In the genomic region with DNA sequence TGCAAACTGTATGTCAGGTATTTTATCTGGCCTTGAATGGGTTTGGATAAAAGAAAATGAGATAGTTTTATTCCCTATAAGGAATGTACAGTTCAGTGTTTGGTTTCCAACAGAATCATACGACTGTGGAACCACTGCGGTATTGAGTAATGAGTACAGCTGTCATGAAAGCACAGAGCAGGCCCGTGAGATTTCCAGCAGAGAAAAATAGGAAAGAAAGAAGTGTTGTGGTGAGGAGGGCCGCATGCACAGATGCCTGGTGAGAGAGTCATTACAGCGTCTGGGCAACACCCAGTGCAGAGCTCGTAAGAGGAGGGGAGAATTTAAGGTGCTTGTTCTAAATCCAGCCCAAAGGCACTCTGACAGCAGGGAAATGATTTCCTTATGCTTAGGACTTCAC, we compare ENCODE assay signal across 14 mouse cellular contexts.
A peak's percentile ranks its signal among the peaks of the same experiment; 100 is the strongest.
DNase-seq lines count a peak whose midpoint lies in the region; ATAC-seq and TF ChIP-seq lines count a peak whose summit lies in the region.
"Had no signal": no experiment of that assay in that cellular context is flagged by ENCODE, and none has a peak within 500 bp of the region (broad histone marks: within the 10 kb centered on the region; RNA-seq: fewer than 3 reads in every experiment).

No protein-coding gene starts in this region.

- no peak overlapping the region for H3K9ac ChIP-seq in limb, embryonic 14.5 days (ENCODE audit: low read depth, low read length, severe bottlenecking)
- no peak overlapping the region for H3K9ac ChIP-seq in midbrain, embryonic 14.5 days (replicated peaks; ENCODE audit: low read length)
- H3K9ac ChIP-seq: forebrain, embryonic 13.5 days; heart, embryonic 15.5 days had no signal

- 0 out of 2 replicates have a peak, but pooled peaks cover 2% of the 10 kb centered on the region for H3K4me1 ChIP-seq in limb, embryonic 14.5 days (ENCODE audit: control insufficient read depth, insufficient read depth, low read length)
- H3K4me1 ChIP-seq in limb, embryonic 10.5 days, result no peaks in the 10 kb centered on the region
- H3K4me1 ChIP-seq in midbrain, embryonic 14.5 days (ENCODE audit: control insufficient read depth, insufficient read depth, low read length), result no peaks in the 10 kb centered on the region
- H3K4me1 ChIP-seq: heart, embryonic 10.5 days; hindbrain, embryonic 10.5 days had no signal

- TF ChIP-seq POLR2A in limb, embryonic 14.5 days (IDR thresholded peaks at IDR 0.05; ENCODE audit: borderline replicate concordance, extremely low read depth, insufficient read depth, insufficient read length), result no peak
- TF ChIP-seq POLR2A in myocyte (IDR thresholded peaks at IDR 0.05; ENCODE audit: insufficient read length, low read depth), result no peak

- no peak overlapping the region for H3K27ac ChIP-seq in limb, embryonic 14.5 days (replicated peaks; ENCODE audit: low read depth, low read length)
- H3K27ac ChIP-seq in limb, embryonic 10.5 days, result no peak overlapping the region
- H3K27ac ChIP-seq in midbrain, embryonic 14.5 days (replicated peaks; ENCODE audit: low read depth, low read length), result no peak overlapping the region
- H3K27ac ChIP-seq: heart, embryonic 10.5 days; hindbrain, embryonic 10.5 days had no signal

- ATAC-seq in frontal cortex, adult (ENCODE audit: low TSS enrichment), result peak; percentile 10; the same call in 1 of the 2 replicates
- peak; percentile 39; the same call in 1 of the 2 replicates for ATAC-seq in limb, embryonic 14.5 days (ENCODE audit: low FRiP score, low read depth)
- ATAC-seq in midbrain, embryonic 14.5 days (ENCODE audit: low FRiP score, low TSS enrichment), result no peak

- intact Hi-C loops in left cerebral cortex, postnatal 36 days (cut with DNase I), result loop anchor here (10.0 kb wide), 1 partner anchor 1174 kb away; the partner anchor contains the start of gene Ephb1

- peaks cover 45% of the 10 kb centered on the region for H3K36me3 ChIP-seq in limb, embryonic 14.5 days (ENCODE audit: control insufficient read depth, insufficient read depth, low read length)
- H3K36me3 ChIP-seq in limb, embryonic 10.5 days, result peaks cover 26% of the 10 kb centered on the region
- peaks cover 16% of the 10 kb centered on the region for H3K36me3 ChIP-seq in myocyte (ENCODE audit: control insufficient read depth, insufficient read depth)
- H3K36me3 ChIP-seq in midbrain, embryonic 14.5 days (ENCODE audit: control insufficient read depth, insufficient read depth, low read length), result peaks cover 33% of the 10 kb centered on the region; the same call in 1 of the 2 replicates
- H3K36me3 ChIP-seq: G1E had no signal

- H3K27me3 ChIP-seq in limb, embryonic 14.5 days (ENCODE audit: control insufficient read depth, insufficient read depth, low read length), result no peaks in the 10 kb centered on the region
- H3K27me3 ChIP-seq in limb, embryonic 10.5 days (ENCODE audit: low read depth, poor library complexity, severe bottlenecking), result no peaks in the 10 kb centered on the region
- H3K27me3 ChIP-seq in myocyte (ENCODE audit: control insufficient read depth, insufficient read depth, insufficient read length), result no peaks in the 10 kb centered on the region
- no peaks in the 10 kb centered on the region for H3K27me3 ChIP-seq in midbrain, embryonic 14.5 days (ENCODE audit: control insufficient read depth, insufficient read depth, low read length)
- H3K27me3 ChIP-seq: forebrain, embryonic 13.5 days; heart, embryonic 15.5 days; Patski had no signal

- no peak for DNase-seq in frontal cortex, adult 2 months (ENCODE audit: extremely low spot score in 1 of 2, low spot score in 1 of 2)
- no peak for DNase-seq in limb, embryonic 14.5 days (ENCODE audit: low spot score)
- no peak for DNase-seq in limb, embryonic 10.5 days (ENCODE audit: low spot score)
- peak; percentile 47 for DNase-seq in NIH3T3 (ENCODE audit: low read depth)
- no peak for DNase-seq in midbrain, embryonic 14.5 days
- no peak for DNase-seq in left cerebral cortex, postnatal 36 days (ENCODE audit: low spot score in 2 of 2)

- H3K79me2 ChIP-seq in myocyte (ENCODE audit: control insufficient read depth, insufficient read depth), result no peaks in the 10 kb centered on the region

- H3K4me2 ChIP-seq in limb, embryonic 14.5 days (replicated peaks; ENCODE audit: low read depth, low read length, severe bottlenecking), result no peak overlapping the region
- peak overlapping the region; percentile 57 for H3K4me2 ChIP-seq in myocyte (ENCODE audit: low read depth)
- H3K4me2 ChIP-seq in midbrain, embryonic 14.5 days (ENCODE audit: low read length), result no peak overlapping the region
- H3K4me2 ChIP-seq: forebrain, embryonic 13.5 days; heart, embryonic 15.5 days had no signal

- no peaks in the 10 kb centered on the region for H3K9me3 ChIP-seq in limb, embryonic 14.5 days (ENCODE audit: control insufficient read depth, low read length)
- no peaks in the 10 kb centered on the region for H3K9me3 ChIP-seq in limb, embryonic 10.5 days (replicated peaks)
- H3K9me3 ChIP-seq in midbrain, embryonic 14.5 days (ENCODE audit: control insufficient read depth, low read length), result no peaks in the 10 kb centered on the region
- H3K9me3 ChIP-seq: forebrain, embryonic 13.5 days; G1E; heart, embryonic 10.5 days; heart, embryonic 15.5 days; hindbrain, embryonic 10.5 days had no signal

- WGBS in limb, embryonic 14.5 days, result 56% methylated on average over 6 of the region's 6 CpGs
- WGBS in limb, embryonic 10.5 days, result 86% methylated on average over 6 of the region's 6 CpGs
- 84% methylated on average over 6 of the region's 6 CpGs for WGBS in midbrain, embryonic 14.5 days

- no peak overlapping the region for H3ac ChIP-seq in myocyte (ENCODE audit: control insufficient read depth, insufficient read length)

- no peak overlapping the region for H3K4me3 ChIP-seq in limb, embryonic 14.5 days (replicated peaks; ENCODE audit: low read length)
- no peak overlapping the region for H3K4me3 ChIP-seq in limb, embryonic 10.5 days
- H3K4me3 ChIP-seq in myocyte, result no peak overlapping the region
- H3K4me3 ChIP-seq in midbrain, embryonic 14.5 days (replicated peaks; ENCODE audit: low read depth, low read length), result no peak overlapping the region
- H3K4me3 ChIP-seq: forebrain, embryonic 13.5 days; heart, embryonic 10.5 days; heart, embryonic 15.5 days; hindbrain, embryonic 10.5 days had no signal

TF ChIP-seq in myocyte, 11 proteins besides CTCF, POLR2A, EP300 and RAD21:
- TF ChIP-seq REST (IDR thresholded peaks at IDR 0.05; ENCODE audit: insufficient read depth, insufficient read length), result no peak
- peak in 2 of 3 experiments; percentile 53 to 56 for TF ChIP-seq MYOG (IDR thresholded peaks at IDR 0.05; ENCODE audit: control insufficient read depth in 1 of 3, insufficient read depth in 1 of 3, insufficient read length in 2 of 3, low read depth in 2 of 3)
- peak; percentile 23 to 67 (median 50) for TF ChIP-seq MYOD1 (IDR thresholded peaks at IDR 0.05; ENCODE audit: control insufficient read depth in 1 of 3, insufficient read length in 2 of 3, low read depth in 2 of 3)
- TF ChIP-seq SRF (IDR thresholded peaks at IDR 0.05; ENCODE audit: control insufficient read depth, insufficient read length, low read depth), result no peak
- TF ChIP-seq POLR2AphosphoS2 (IDR thresholded peaks at IDR 0.05; ENCODE audit: insufficient read length, low read depth), result no peak
- no peak for TF ChIP-seq USF1 (IDR thresholded peaks at IDR 0.05; ENCODE audit: low read depth)
- peak; percentile 80 for TF ChIP-seq CEBPB (IDR thresholded peaks at IDR 0.05; ENCODE audit: insufficient read depth, poor library complexity, severe bottlenecking)
- TF ChIP-seq TCF3 (IDR thresholded peaks at IDR 0.05; ENCODE audit: insufficient read length, low read depth), result no peak
- no peak for TF ChIP-seq MAX (IDR thresholded peaks at IDR 0.05; ENCODE audit: low read depth)
- TF ChIP-seq E2F4 (IDR thresholded peaks at IDR 0.05; ENCODE audit: insufficient read depth), result no peak
- peak; percentile 57 for TF ChIP-seq TCF12 (IDR thresholded peaks at IDR 0.05; ENCODE audit: insufficient read depth, poor library complexity, severe bottlenecking)
